Mouse (Mus musculus) lung, embryonic 15.5 days (tissue): Measurements from ENCODE around the gene Pofut1. TPM values are rescaled to one million over a fixed set of nuclear protein-coding genes. Genes with fewer than 3 reads are reported as not detected.
"Not testable (repeated sequence)": the region's sequence is repeated elsewhere in the genome, so short reads cannot be mapped to it uniquely, and the experiment has no call there.

Experiments
- ATAC-seq: fragments of 200-750 bp; cut with Nextera tagmentation; 2 replicates; pipeline ENCODE4 v1.8.0; 2017; ENCODE audit warnings: moderate number of reproducible peaks, borderline replicate concordance; ENCODE audit not compliant: low FRiP score, low TSS enrichment; ENCODE audit errors: extremely low read depth
- H3K27ac ChIP-seq: fragments of 300-500 bp; sonication (generic); 2 replicates; pipeline ENCODE4 v1.5.1; 2015; ENCODE audit warnings: moderate library complexity, mild to moderate bottlenecking, inconsistent platforms
- H3K27me3 ChIP-seq: fragments of 300-500 bp; sonication (generic); 2 replicates; pipeline ENCODE4 v1.6.1; 2015; ENCODE audit warnings: inconsistent platforms
- H3K36me3 ChIP-seq: fragments of 300-500 bp; sonication (generic); 2 replicates; pipeline ENCODE4 v1.6.1; 2015; ENCODE audit warnings: inconsistent platforms
- H3K4me1 ChIP-seq: fragments of 300-500 bp; sonication (generic); 2 replicates; pipeline ENCODE4 v1.6.1; 2015; ENCODE audit warnings: inconsistent platforms
- H3K4me2 ChIP-seq: fragments of 300-500 bp; sonication (generic); 2 replicates; pipeline ENCODE4 v1.6.1; 2015; ENCODE audit warnings: inconsistent platforms, mild to moderate bottlenecking, moderate library complexity
- H3K4me3 ChIP-seq: fragments of 300-500 bp; sonication (generic); 2 replicates; pipeline ENCODE4 v1.5.1; 2015; ENCODE audit warnings: mild to moderate bottlenecking, inconsistent platforms
- H3K9ac ChIP-seq: fragments of 300-500 bp; sonication (generic); 2 replicates; pipeline ENCODE4 v1.6.1; 2015; ENCODE audit warnings: inconsistent platforms
- H3K9me3 ChIP-seq: fragments of 300-500 bp; sonication (generic); 2 replicates; pipeline ENCODE4 v1.6.1; 2016; ENCODE audit warnings: inconsistent platforms
- WGBS: fragments of 180-500 bp; shearing (Covaris S2); methylation state at CpG from one replicate; pipeline ENCODE4 v1.1.7; 2015; 5-methylcytosine and 5-hydroxymethylcytosine counted together
- polyA plus RNA-seq: library from polyadenylated mRNA; unstranded; fragments of >200 nt; fragmentation: Nextera tagmentation; extraction: Ambion mirVana; gene quantifications from 2 replicates; pipeline ENCODE4 v1.2.1, GENCODE M21; 2015

Gene Pofut1
- polyA plus RNA-seq, 1 experiment from 2014 or later, result 6.1 TPM

DNA sequence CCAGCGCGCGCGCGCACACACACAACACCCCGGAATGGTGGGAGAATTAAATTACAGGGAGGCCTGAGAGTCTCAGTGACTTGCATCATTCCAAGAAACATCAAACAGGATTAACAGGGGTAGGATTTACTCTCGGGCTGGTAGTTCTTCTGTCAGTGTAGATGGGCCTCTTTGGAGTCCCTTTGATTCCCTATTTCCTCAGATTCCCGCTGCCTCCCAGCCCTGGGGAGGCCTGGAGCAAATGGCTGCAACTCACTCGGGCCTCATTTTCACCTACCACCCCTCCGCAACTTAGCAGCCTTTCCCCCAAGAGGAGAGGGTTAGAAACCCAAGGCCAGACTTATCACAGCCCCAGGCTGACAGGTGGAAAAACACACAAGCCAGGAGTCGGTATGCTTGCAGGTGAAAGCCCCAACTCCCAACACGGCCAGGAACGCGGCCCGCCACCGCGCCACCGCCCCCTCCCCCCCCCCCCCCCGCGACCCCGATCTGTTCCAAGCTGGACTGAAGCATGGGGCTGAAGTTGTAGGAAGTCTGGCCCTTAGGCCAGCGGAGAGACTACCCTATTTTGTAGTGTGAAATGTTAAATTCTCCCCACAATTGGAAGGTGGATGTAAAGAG is 1.4 kb upstream of the Pofut1 start:
- ATAC-seq, result no peak
- Histone ChIP-seq H3K9me3 (no peaks in the 10 kb centered on the region), H3K9ac (peak overlapping the region; percentile 100), H3K4me2 (peak overlapping the region; percentile 72), H3K4me1 (peaks cover 48% of the 10 kb centered on the region), H3K4me3 (peak overlapping the region; percentile 99), H3K27me3 (no peaks in the 10 kb centered on the region), H3K27ac (peak overlapping the region; percentile 96), H3K36me3 (peaks cover 9% of the 10 kb centered on the region)
- 10% methylated on average over 11 of the region's 22 CpGs for WGBS

DNA sequence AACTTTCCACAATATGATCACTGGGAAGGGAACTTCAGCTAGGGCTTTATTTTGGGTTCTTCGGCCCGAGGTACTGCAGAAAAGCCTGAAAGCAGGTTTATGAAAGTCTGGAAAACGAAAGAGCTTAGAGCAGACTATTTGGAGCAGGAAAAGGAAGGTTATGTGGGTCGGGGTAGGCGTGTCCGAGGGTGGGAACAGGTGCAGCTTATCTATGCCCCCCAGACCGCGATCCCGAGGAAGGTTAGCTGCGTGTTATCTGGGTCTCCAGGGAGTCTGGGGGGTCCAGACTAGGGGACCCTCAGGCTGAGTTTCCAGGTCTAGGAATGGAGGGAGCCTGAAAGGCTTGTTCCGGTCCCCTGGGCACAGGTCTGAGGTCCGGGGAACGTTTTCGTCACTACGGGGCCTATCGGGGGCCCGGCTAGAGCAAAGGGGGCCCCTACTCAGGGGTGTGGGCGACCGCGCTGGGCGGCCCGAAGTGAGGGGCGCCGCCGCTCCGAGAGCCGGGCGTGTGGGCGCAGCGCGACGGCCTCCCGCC is 565 bp upstream of the Pofut1 start:
- under 1% methylated on average over 33 of the region's 33 CpGs for WGBS
- no peaks in the 10 kb centered on the region for H3K27me3 ChIP-seq
- peak overlapping the region; percentile 100 for H3K9ac ChIP-seq
- H3K4me3 ChIP-seq, result peak overlapping the region; percentile 99
- H3K4me1 ChIP-seq, result peaks cover 46% of the 10 kb centered on the region
- peak; percentile 72; the same call in 1 of the 2 replicates for ATAC-seq
- H3K36me3 ChIP-seq, result peaks cover 5% of the 10 kb centered on the region
- H3K27ac ChIP-seq, result peak overlapping the region; percentile 96
- H3K4me2 ChIP-seq, result peak overlapping the region; percentile 72
- no peaks in the 10 kb centered on the region for H3K9me3 ChIP-seq

DNA sequence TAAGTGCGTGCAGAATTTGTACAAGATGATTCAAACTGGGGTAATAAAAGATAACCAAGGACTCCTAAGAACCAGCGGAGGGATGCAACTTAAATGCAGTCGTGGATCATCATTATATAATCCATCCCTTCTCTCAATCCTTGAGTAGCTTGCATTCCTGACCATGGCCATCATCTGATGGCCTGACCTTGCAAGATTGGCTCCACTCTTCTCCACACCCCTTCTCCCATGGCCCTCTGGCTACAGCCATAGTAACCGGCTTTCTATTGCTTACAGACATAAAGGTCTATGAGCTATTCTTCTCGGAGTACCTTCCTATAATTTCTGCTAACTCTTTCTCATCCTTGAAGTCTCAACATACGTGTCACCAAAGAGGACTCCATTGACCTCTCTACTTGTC is 823 bp downstream of the Pofut1 start:
- H3K9ac ChIP-seq, result peak overlapping the region; percentile 100
- H3K27ac ChIP-seq, result peak overlapping the region; percentile 96; the same call in 1 of the 2 replicates
- no peaks in the 10 kb centered on the region for H3K9me3 ChIP-seq
- H3K36me3 ChIP-seq, result peaks cover 8% of the 10 kb centered on the region
- H3K4me3 ChIP-seq, result peak overlapping the region; percentile 99
- H3K4me1 ChIP-seq, result peaks cover 34% of the 10 kb centered on the region
- WGBS, result 60% methylated on average over 6 of the region's 6 CpGs
- peak overlapping the region; percentile 72 for H3K4me2 ChIP-seq
- ATAC-seq, result no peak
- no peaks in the 10 kb centered on the region for H3K27me3 ChIP-seq

DNA sequence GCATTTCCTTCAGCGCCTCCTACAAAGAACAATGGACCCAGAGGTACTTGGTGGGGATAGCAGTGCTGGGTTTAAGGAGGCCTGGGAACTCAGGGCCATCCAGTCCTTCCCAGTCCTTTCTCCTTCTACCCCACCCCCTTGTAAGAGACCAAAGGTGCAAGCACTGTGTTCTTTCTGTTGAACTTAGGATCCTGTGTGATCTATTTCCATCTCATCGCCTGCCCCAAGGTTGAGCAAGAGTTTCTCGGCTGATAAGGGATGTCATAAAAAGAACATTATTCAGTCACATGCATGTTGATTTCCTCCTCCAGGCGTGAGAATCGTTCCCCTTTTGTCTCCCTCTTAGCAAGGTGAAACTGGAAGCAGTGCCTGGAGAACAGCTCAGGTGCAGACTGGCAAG is 8.4 kb downstream of the Pofut1 start:
- no peak overlapping the region for H3K9ac ChIP-seq
- H3K27ac ChIP-seq, result no peak overlapping the region
- no peak overlapping the region for H3K4me2 ChIP-seq
- 87% methylated on average over 5 of the region's 5 CpGs for WGBS
- no peaks in the 10 kb centered on the region for H3K9me3 ChIP-seq
- H3K27me3 ChIP-seq, result no peaks in the 10 kb centered on the region
- H3K4me3 ChIP-seq, result no peak overlapping the region
- no peak for ATAC-seq
- peaks cover 43% of the 10 kb centered on the region for H3K36me3 ChIP-seq
- H3K4me1 ChIP-seq, result no peaks in the 10 kb centered on the region

DNA sequence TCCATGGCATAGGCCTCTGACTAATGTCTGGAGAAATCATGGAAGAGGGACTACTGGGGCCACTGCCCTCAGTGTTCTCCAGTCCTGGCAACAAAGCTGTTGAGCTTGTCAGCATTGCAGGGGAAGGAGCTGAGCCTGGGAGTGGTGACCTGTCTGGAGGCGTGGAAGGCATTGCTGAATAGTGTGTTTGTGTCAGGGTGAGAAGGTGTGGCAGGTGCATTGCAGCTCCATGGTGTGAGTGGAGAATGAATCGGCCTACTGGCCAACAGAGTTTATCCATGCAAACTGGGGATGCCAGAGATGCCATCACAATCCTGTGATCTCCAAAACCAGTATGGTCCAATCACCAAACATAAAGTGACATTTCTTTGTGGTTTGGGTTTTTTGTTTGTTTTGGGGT is 15.3 kb downstream of the Pofut1 start:
- 92% methylated on average over 2 of the region's 2 CpGs for WGBS
- Histone ChIP-seq H3K27me3 (no peaks in the 10 kb centered on the region), H3K9ac (no peak overlapping the region), H3K4me2 (no peak overlapping the region), H3K36me3 (peaks cover 20% of the 10 kb centered on the region; the same call in 1 of the 2 replicates), H3K4me1 (0 out of 2 replicates have a peak, but pooled peaks cover 7% of the 10 kb centered on the region), H3K9me3 (no peaks in the 10 kb centered on the region), H3K27ac (no peak overlapping the region), H3K4me3 (no peak overlapping the region)
- no peak for ATAC-seq

DNA sequence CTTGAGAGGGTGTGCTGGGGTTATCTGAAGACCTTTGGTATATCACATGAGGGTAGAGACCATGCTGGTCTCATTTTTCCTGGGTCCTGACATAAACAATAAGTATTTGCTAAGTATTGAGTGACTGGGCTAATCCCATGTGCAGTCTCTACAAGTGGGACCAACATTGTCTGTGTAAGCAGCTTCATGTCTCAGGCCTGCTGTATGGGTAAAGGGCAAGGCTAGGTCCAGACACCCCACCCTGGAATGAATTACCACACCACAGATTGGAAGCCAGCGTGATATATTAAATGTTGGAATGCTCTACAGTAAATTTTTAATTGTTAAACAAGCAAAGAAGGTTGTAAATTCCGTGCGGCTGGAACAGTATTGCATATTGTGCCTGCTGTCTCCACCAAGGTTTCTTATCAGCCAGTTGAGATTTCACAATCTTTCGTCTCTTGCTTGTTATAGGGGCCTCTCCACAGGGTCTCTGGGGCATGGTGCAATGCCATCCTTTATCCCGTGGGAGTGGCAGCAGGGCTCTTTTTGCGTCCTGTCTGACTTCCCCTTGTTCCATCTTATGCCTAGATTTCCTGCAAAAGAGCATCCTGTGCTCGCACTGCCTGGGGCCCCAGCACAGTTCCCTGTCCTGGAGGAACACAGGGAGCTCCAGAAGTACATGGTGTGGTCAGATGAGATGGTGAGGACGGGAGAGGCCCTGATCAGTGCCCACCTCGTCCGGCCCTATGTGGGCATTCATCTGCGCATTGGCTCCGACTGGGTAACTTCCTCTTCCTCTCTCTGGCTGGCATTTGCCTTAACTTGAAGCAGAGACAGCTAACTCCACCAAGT is 17.9 kb downstream of the Pofut1 start:
- Histone ChIP-seq H3K9me3 (no peaks in the 10 kb centered on the region), H3K4me1 (0 out of 2 replicates have a peak, but pooled peaks cover 7% of the 10 kb centered on the region), H3K27ac (0 out of 2 replicates have a peak overlapping the region, but pooled peaks have one; percentile 3), H3K4me3 (no peak overlapping the region), H3K9ac (no peak overlapping the region), H3K27me3 (no peaks in the 10 kb centered on the region), H3K4me2 (no peak overlapping the region), H3K36me3 (peaks cover 23% of the 10 kb centered on the region)
- no peak for ATAC-seq
- WGBS, result 58% methylated on average over 12 of the region's 12 CpGs

DNA sequence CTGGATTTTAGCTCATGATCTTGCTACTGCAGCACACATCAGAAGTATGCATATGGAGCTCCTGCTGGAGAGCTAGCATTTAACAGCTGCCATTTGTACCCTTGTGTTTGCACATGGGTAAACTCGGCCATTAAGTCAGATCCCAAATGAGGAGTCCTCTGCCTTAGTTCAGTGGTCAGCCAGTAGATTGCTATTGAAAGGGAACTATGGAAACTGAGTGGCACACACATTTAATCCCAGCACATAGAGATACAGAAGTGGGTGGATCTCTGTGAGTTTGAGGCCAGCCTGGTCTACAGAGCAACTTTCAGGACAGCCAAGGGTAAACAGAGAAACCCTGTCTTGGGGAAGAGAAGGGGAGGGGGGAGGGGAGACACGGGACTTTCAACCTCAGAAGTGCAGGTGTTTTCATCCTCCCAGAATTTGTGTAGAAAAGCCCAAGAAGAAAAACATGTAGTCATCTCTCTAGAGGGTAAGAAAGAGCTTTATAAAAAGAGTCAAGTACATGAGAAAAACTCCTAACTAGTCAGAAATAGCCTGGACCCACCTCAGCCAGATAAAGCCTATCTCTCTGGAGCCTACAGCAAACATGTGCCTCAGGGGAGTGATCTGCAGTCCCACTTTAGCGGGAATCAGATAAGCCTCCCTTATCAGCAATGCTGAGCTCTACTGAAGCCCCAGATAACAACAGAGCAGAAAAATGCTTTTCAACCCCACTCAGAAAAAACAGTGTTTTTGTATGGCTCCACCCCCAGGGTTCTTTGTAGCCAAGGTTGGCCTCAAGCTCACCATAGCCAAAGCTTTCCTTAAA is 18.7 kb downstream of the Pofut1 start:
- 34% methylated on average over 3 of the region's 3 CpGs for WGBS
- Histone ChIP-seq H3K27me3 (no peaks in the 10 kb centered on the region), H3K4me3 (no peak overlapping the region), H3K9ac (no peak overlapping the region), H3K36me3 (peaks cover 28% of the 10 kb centered on the region), H3K27ac (no peak overlapping the region), H3K4me1 (0 out of 2 replicates have a peak, but pooled peaks cover 7% of the 10 kb centered on the region), H3K9me3 (no peaks in the 10 kb centered on the region), H3K4me2 (no peak overlapping the region)
- no peak for ATAC-seq

DNA sequence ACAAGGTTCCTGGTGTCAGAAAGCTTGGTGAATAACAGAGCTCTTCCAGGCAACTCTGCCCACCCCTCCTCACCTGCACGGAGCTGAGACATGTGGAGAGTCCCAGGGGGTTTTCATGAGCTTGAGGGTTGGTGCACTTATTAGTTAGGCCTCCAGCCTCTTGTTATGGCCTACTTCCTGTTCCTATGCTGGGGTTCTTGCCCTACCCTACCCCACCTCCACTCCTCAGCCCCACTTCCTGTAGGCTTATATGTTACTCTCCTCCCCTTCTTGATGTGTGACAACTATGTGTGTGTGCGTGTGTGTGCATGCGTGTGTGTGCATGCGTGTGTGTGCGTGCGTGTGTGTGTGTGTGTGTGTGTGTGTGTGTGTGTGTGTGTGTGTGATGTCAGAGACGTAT is 21.7 kb downstream of the Pofut1 start:
- Histone ChIP-seq H3K27ac (no peak overlapping the region), H3K4me2 (no peak overlapping the region), H3K9me3 (no peaks in the 10 kb centered on the region), H3K4me1 (0 out of 2 replicates have a peak, but pooled peaks cover 7% of the 10 kb centered on the region), H3K9ac (no peak overlapping the region), H3K4me3 (no peak overlapping the region), H3K36me3 (peaks cover 43% of the 10 kb centered on the region), H3K27me3 (no peaks in the 10 kb centered on the region)
- 84% methylated on average over 6 of the region's 7 CpGs for WGBS
- ATAC-seq, result no peak

DNA sequence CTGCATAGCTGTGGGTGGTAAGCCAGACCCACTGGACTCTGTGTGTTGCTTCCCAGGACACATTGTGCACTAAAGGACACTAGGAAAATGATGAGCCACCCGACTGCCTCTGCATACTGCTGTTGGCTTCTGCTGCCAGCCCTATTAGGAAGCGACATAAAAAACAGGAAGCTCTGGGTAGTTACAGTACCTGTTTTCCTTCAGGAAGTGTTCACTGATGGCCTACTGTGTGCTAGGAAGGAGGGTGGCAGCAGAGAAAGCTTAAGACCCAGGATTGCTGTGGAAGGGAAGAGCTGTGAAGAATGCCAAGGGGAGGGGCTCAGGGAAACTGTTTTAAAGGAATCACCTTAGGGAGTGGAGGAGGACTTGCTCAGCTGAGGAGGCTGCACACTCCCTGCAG is 26.0 kb downstream of the Pofut1 start:
- 79% methylated on average over 2 of the region's 2 CpGs for WGBS

DNA sequence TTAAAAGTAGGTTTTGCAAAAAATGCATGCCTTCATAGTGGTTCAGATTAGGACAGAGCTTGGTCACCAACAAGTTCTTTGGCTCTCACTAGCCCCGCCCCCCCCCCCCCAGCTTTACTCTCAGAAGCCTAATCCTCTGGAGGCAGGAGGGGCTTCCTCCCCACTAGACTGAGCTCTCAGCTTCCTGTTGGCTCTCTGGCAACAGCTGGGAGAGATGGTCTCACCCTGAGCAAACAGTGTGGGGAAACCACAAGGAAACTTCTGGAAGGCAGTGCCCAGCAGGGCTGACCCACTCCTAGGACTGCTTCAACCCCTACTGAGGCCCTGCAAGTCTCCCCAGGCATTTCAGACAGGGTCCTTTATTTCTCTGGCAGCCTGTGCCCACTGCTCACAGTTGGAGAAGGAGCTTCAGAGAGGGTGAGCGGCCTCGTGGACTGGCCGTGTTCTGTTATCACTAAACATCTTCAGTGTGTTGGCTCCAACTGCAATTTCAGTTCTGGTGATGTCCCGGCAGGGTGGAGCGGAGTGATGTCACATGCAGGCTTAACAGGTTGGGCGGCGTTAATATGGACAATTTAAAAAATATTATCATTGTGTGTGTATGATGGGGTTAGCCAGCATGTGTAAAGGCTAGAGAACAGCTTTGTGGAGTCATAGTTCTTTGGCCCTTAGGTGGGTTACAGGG is 29.0 kb downstream of the Pofut1 start:
- 47% methylated on average over 8 of the region's 8 CpGs for WGBS
- H3K4me2 ChIP-seq, H3K4me3 ChIP-seq, H3K4me1 ChIP-seq, H3K9ac ChIP-seq, H3K27me3 ChIP-seq, H3K27ac ChIP-seq, H3K9me3 ChIP-seq: not testable (repeated sequence)
- peaks cover 14% of the 10 kb centered on the region for H3K36me3 ChIP-seq
- peak; percentile 28; the same call in 1 of the 2 replicates for ATAC-seq

More for the DNA sequence above, 26.0 kb downstream of the Pofut1 start:
- Histone ChIP-seq H3K4me2 (no peak overlapping the region), H3K27me3 (no peaks in the 10 kb centered on the region), H3K36me3 (peaks cover 34% of the 10 kb centered on the region), H3K27ac (no peak overlapping the region), H3K9ac (no peak overlapping the region), H3K9me3 (no peaks in the 10 kb centered on the region), H3K4me1 (peaks cover 6% of the 10 kb centered on the region; the same call in 1 of the 2 replicates), H3K4me3 (no peak overlapping the region)
- ATAC-seq, result no peak
